Mouse (Mus musculus): Measurements from ENCODE around the gene Tsen2. TPM values are rescaled to one million over a fixed set of nuclear protein-coding genes. Genes with fewer than 3 reads are reported as not detected.

Gene Tsen2
- polyA plus RNA-seq, 1 experiment from 2014 or later, result 19.4 TPM

GRCm38 (mm10) chr6:115527418-115527817 is 17.0 kb upstream of the Tsen2 start:
- H3K4me3 ChIP-seq (ENCODE audit: low read depth, low read length), result no peak overlapping the region
- no peak overlapping the region for H3K4me2 ChIP-seq
- no peak for ATAC-seq (replicated peaks; ENCODE audit: insufficient number of reproducible peaks, low FRiP score, low TSS enrichment)
- no peak overlapping the region for H3K9ac ChIP-seq (ENCODE audit: low read depth, low read length)
- 67% methylated on average over 3 of the region's 3 CpGs for WGBS (ENCODE audit: insufficient replicate concordance)
- no peaks in the 10 kb centered on the region for H3K36me3 ChIP-seq (ENCODE audit: control insufficient read depth, insufficient read depth, low read length)
- H3K27ac ChIP-seq (ENCODE audit: low read depth, low read length), result no peak overlapping the region
- no peaks in the 10 kb centered on the region for H3K27me3 ChIP-seq (ENCODE audit: control insufficient read depth, insufficient read depth, low read length)
- no peaks in the 10 kb centered on the region for H3K9me3 ChIP-seq (replicated peaks; ENCODE audit: control insufficient read depth, low read length)
- no peaks in the 10 kb centered on the region for H3K4me1 ChIP-seq (ENCODE audit: control insufficient read depth, insufficient read depth, low read length)

- H3K4me3 ChIP-seq (ENCODE audit: low read depth, low read length), result no peak overlapping the region
- WGBS (ENCODE audit: insufficient replicate concordance), result 82% methylated on average over 4 of the region's 4 CpGs
- no peaks in the 10 kb centered on the region for H3K27me3 ChIP-seq (ENCODE audit: control insufficient read depth, insufficient read depth, low read length)
- no peak overlapping the region for H3K27ac ChIP-seq (ENCODE audit: low read depth, low read length)
- no peak overlapping the region for H3K4me2 ChIP-seq
- no peaks in the 10 kb centered on the region for H3K4me1 ChIP-seq (ENCODE audit: control insufficient read depth, insufficient read depth, low read length)
- H3K9ac ChIP-seq (ENCODE audit: low read depth, low read length), result no peak overlapping the region
- no peaks in the 10 kb centered on the region for H3K9me3 ChIP-seq (replicated peaks; ENCODE audit: control insufficient read depth, low read length)
- no peaks in the 10 kb centered on the region for H3K36me3 ChIP-seq (ENCODE audit: control insufficient read depth, insufficient read depth, low read length)
- no peak for ATAC-seq (replicated peaks; ENCODE audit: insufficient number of reproducible peaks, low FRiP score, low TSS enrichment)
These were observed 16.1 kb upstream of the Tsen2 start for GRCm38 (mm10) chr6:115528372-115528771.

GRCm38 (mm10) chr6:115534617-115535016 is 9.8 kb upstream of the Tsen2 start:
- no peaks in the 10 kb centered on the region for H3K36me3 ChIP-seq (ENCODE audit: control insufficient read depth, insufficient read depth, low read length)
- H3K27ac ChIP-seq (ENCODE audit: low read depth, low read length), result no peak overlapping the region
- H3K4me3 ChIP-seq (ENCODE audit: low read depth, low read length), result no peak overlapping the region
- 0 out of 2 replicates have a peak, but pooled peaks cover 5% of the 10 kb centered on the region for H3K27me3 ChIP-seq (ENCODE audit: control insufficient read depth, insufficient read depth, low read length)
- no peaks in the 10 kb centered on the region for H3K9me3 ChIP-seq (replicated peaks; ENCODE audit: control insufficient read depth, low read length)
- H3K4me1 ChIP-seq (ENCODE audit: control insufficient read depth, insufficient read depth, low read length), result no peaks in the 10 kb centered on the region
- 66% methylated on average over 7 of the region's 7 CpGs for WGBS (ENCODE audit: insufficient replicate concordance)
- no peak overlapping the region for H3K9ac ChIP-seq (ENCODE audit: low read depth, low read length)
- no peak for ATAC-seq (replicated peaks; ENCODE audit: insufficient number of reproducible peaks, low FRiP score, low TSS enrichment)
- H3K4me2 ChIP-seq, result no peak overlapping the region

GRCm38 (mm10) chr6:115536169-115536568 is 8.3 kb upstream of the Tsen2 start:
- H3K9me3 ChIP-seq (replicated peaks; ENCODE audit: control insufficient read depth, low read length), result no peaks in the 10 kb centered on the region
- no peak overlapping the region for H3K4me3 ChIP-seq (ENCODE audit: low read depth, low read length)
- H3K4me1 ChIP-seq (ENCODE audit: control insufficient read depth, insufficient read depth, low read length), result no peaks in the 10 kb centered on the region; the same call in 1 of the 2 replicates
- WGBS (ENCODE audit: insufficient replicate concordance), result 84% methylated on average over 4 of the region's 4 CpGs
- no peaks in the 10 kb centered on the region for H3K36me3 ChIP-seq (ENCODE audit: control insufficient read depth, insufficient read depth, low read length)
- no peak for ATAC-seq (replicated peaks; ENCODE audit: insufficient number of reproducible peaks, low FRiP score, low TSS enrichment)
- H3K9ac ChIP-seq (ENCODE audit: low read depth, low read length), result no peak overlapping the region
- H3K27me3 ChIP-seq (ENCODE audit: control insufficient read depth, insufficient read depth, low read length), result 0 out of 2 replicates have a peak, but pooled peaks cover 5% of the 10 kb centered on the region
- no peak overlapping the region for H3K4me2 ChIP-seq
- H3K27ac ChIP-seq (ENCODE audit: low read depth, low read length), result no peak overlapping the region

GRCm38 (mm10) chr6:115538645-115539429 is 5.6 kb upstream of the Tsen2 start:
- H3K9me3 ChIP-seq (replicated peaks; ENCODE audit: control insufficient read depth, low read length), result no peaks in the 10 kb centered on the region
- H3K36me3 ChIP-seq (ENCODE audit: control insufficient read depth, insufficient read depth, low read length), result no peaks in the 10 kb centered on the region
- 16% methylated on average over 26 of the region's 26 CpGs for WGBS (ENCODE audit: insufficient replicate concordance)
- H3K27ac ChIP-seq (ENCODE audit: low read depth, low read length), result no peak overlapping the region
- H3K4me2 ChIP-seq, result peak overlapping the region; percentile 61
- H3K4me3 ChIP-seq (ENCODE audit: low read depth, low read length), result peak overlapping the region; percentile 14; the same call in 1 of the 2 replicates
- 0 out of 2 replicates have a peak, but pooled peaks cover 5% of the 10 kb centered on the region for H3K27me3 ChIP-seq (ENCODE audit: control insufficient read depth, insufficient read depth, low read length)
- no peak; the same call in 1 of the 2 replicates for ATAC-seq (replicated peaks; ENCODE audit: insufficient number of reproducible peaks, low FRiP score, low TSS enrichment)
- peak overlapping the region; percentile 65; the same call in 1 of the 2 replicates for H3K9ac ChIP-seq (ENCODE audit: low read depth, low read length)
- no peaks in the 10 kb centered on the region; the same call in 1 of the 2 replicates for H3K4me1 ChIP-seq (ENCODE audit: control insufficient read depth, insufficient read depth, low read length)

- H3K36me3 ChIP-seq (ENCODE audit: control insufficient read depth, insufficient read depth, low read length), result no peaks in the 10 kb centered on the region
- peak overlapping the region; percentile 4; the same call in 1 of the 2 replicates for H3K27ac ChIP-seq (ENCODE audit: low read depth, low read length)
- H3K4me2 ChIP-seq, result no peak overlapping the region
- H3K9me3 ChIP-seq (replicated peaks; ENCODE audit: control insufficient read depth, low read length), result no peaks in the 10 kb centered on the region
- H3K9ac ChIP-seq (ENCODE audit: low read depth, low read length), result no peak overlapping the region
- H3K4me1 ChIP-seq (ENCODE audit: control insufficient read depth, insufficient read depth, low read length), result no peaks in the 10 kb centered on the region; the same call in 1 of the 2 replicates
- no peak overlapping the region for H3K4me3 ChIP-seq (ENCODE audit: low read depth, low read length)
- ATAC-seq (replicated peaks; ENCODE audit: insufficient number of reproducible peaks, low FRiP score, low TSS enrichment), result no peak
- 0 out of 2 replicates have a peak, but pooled peaks cover 5% of the 10 kb centered on the region for H3K27me3 ChIP-seq (ENCODE audit: control insufficient read depth, insufficient read depth, low read length)
- 51% methylated on average over 6 of the region's 6 CpGs for WGBS (ENCODE audit: insufficient replicate concordance)
These were observed 2.7 kb upstream of the Tsen2 start for GRCm38 (mm10) chr6:115541676-115542275.

DNA sequence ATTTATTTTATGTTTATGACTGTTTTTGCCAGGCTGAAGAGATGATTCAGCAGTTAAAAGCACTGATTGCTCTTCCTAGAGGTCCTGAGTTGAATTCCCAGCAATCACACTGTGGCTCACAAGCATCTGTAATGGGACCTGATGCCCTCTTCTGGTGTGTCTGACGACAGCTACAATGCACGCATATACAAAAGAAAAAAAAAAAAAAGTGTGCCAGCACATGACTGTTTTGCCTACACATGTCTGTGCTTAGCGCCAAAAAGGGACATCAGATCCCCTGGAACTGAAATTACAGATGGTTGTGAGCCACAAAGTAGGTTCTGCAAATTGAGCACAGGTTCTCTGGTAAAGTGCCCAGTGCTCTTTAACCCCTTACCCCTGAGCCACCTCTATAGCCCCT is 2.1 kb upstream of the Tsen2 start:
- H3K36me3 ChIP-seq (ENCODE audit: control insufficient read depth, insufficient read depth, low read length), result no peaks in the 10 kb centered on the region
- H3K9me3 ChIP-seq (replicated peaks; ENCODE audit: control insufficient read depth, low read length), result no peaks in the 10 kb centered on the region
- 68% methylated on average over 3 of the region's 3 CpGs for WGBS (ENCODE audit: insufficient replicate concordance)
- H3K4me2 ChIP-seq, result no peak overlapping the region
- ATAC-seq (replicated peaks; ENCODE audit: insufficient number of reproducible peaks, low FRiP score, low TSS enrichment), result no peak
- no peak overlapping the region for H3K9ac ChIP-seq (ENCODE audit: low read depth, low read length)
- no peak overlapping the region for H3K4me3 ChIP-seq (ENCODE audit: low read depth, low read length)
- H3K27me3 ChIP-seq (ENCODE audit: control insufficient read depth, insufficient read depth, low read length), result 0 out of 2 replicates have a peak, but pooled peaks cover 3% of the 10 kb centered on the region
- no peaks in the 10 kb centered on the region; the same call in 1 of the 2 replicates for H3K4me1 ChIP-seq (ENCODE audit: control insufficient read depth, insufficient read depth, low read length)
- H3K27ac ChIP-seq (ENCODE audit: low read depth, low read length), result no peak overlapping the region

- H3K9ac ChIP-seq (ENCODE audit: low read depth, low read length), result no peak overlapping the region
- H3K4me3 ChIP-seq (ENCODE audit: low read depth, low read length), result no peak overlapping the region
- H3K4me2 ChIP-seq, result no peak overlapping the region
- no peak overlapping the region for H3K27ac ChIP-seq (ENCODE audit: low read depth, low read length)
- peaks cover 5% of the 10 kb centered on the region for H3K36me3 ChIP-seq (ENCODE audit: control insufficient read depth, insufficient read depth, low read length)
- H3K9me3 ChIP-seq (replicated peaks; ENCODE audit: control insufficient read depth, low read length), result no peaks in the 10 kb centered on the region
- WGBS (ENCODE audit: insufficient replicate concordance), result 88% methylated on average over 5 of the region's 5 CpGs
- H3K27me3 ChIP-seq (ENCODE audit: control insufficient read depth, insufficient read depth, low read length), result no peaks in the 10 kb centered on the region
- no peak for ATAC-seq (replicated peaks; ENCODE audit: insufficient number of reproducible peaks, low FRiP score, low TSS enrichment)
- no peaks in the 10 kb centered on the region for H3K4me1 ChIP-seq (ENCODE audit: control insufficient read depth, insufficient read depth, low read length)
These were observed 1.8 kb downstream of the Tsen2 start for GRCm38 (mm10) chr6:115546276-115546675.
